Mouse (Mus musculus): ENCODE data around the gene Ndufv1. TPM values are rescaled to one million over a fixed set of nuclear protein-coding genes. Genes with fewer than 3 reads are reported as not detected.
"Not testable (repeated sequence)": the region's sequence is repeated elsewhere in the genome, so short reads cannot be mapped to it uniquely, and the experiment has no call there.

Gene Ndufv1
- polyA plus RNA-seq (2015; fragmentation: Nextera tagmentation; extraction: Ambion mirVana): 198 and 218 TPM in 2 replicates

DNA sequence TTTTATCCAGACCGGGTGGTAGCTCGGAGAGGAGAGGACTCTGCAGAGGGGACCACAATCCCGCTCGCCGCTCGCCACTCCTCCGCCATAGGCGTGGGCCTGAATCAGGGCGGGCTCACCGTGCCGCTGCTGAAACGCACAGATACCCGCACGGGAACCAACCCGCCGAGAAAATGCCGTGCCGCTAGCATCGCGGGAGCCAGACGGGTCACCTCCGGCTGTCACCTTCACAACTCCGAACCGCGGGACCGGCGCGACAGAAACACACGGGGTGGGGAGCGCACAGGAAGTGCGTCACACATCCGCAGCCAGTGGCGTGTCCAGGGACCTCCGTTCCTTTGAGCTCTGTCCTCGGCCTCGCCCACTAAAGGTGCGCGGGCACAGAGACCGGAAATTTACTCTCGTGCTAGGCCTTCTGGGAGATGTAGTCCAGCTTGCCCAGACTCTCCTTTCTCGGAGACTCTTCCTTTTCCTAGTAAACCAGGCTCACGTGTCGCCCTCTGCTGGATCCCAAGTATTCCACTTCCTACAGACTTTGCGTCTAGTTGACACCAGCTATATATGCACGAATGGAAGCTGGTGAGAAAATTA is at the start of gene Ndufv1:
TSS of gene Ndufv1 (minus strand) at position 375 of the 591 bp plus-strand sequence.
- Histone ChIP-seq H3K9me3 (no peaks in the 10 kb centered on the region), H3K27me3 (replicated peaks) (no peaks in the 10 kb centered on the region), H3K36me3 (peaks cover 20% of the 10 kb centered on the region), H3K27ac (peak within 1 kb of the TSS; percentile 68), H3K4me1 (peaks cover 14% of the 10 kb centered on the region), H3K4me3 (replicated peaks) (peak within 1 kb of the TSS; percentile 94), H3K9ac (peak within 1 kb of the TSS; percentile 82), H3K4me2 (peak within 1 kb of the TSS; percentile 71)
- under 1% methylated on average over 45 of the region's 45 CpGs for WGBS
- peak; percentile 99 for ATAC-seq (ENCODE audit: insufficient read depth, low FRiP score, low read depth)

DNA sequence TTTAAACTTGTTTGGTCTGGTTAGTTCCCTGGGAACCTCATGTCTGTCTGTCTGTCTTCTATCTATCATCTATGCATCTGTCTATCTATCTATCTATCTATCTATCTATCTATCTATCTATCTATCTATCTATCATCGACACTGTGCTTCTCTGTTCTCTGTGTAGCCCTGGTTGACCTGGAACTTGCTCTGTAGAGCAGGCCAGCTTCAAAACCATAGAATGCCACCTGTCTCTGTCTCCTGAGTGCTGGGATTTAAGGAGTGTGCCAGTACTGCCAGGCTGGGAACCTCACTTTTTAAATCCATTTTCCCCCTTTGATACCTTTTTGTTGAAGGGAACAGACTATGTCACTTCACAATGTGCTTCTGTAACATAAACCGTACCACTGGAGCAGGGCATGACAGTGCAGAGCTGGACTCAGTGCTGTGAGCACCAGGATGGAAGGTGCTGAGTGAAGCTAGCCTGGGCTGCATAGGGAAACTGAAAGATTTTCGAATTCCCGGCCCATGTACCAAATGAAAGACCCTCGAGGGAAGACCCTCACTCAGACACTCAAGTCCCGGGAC is 48.4 kb upstream of the Ndufv1 start:
- no peak for ATAC-seq (ENCODE audit: insufficient read depth, low FRiP score, low read depth)
- Histone ChIP-seq H3K36me3 (no peaks in the 10 kb centered on the region), H3K9me3 (no peaks in the 10 kb centered on the region), H3K4me2 (no peak overlapping the region), H3K9ac (no peak overlapping the region), H3K4me3 (replicated peaks) (no peak overlapping the region), H3K27ac (no peak overlapping the region), H3K27me3 (replicated peaks) (no peaks in the 10 kb centered on the region), H3K4me1 (no peaks in the 10 kb centered on the region)
- 89% methylated on average over 6 of the region's 6 CpGs for WGBS

DNA sequence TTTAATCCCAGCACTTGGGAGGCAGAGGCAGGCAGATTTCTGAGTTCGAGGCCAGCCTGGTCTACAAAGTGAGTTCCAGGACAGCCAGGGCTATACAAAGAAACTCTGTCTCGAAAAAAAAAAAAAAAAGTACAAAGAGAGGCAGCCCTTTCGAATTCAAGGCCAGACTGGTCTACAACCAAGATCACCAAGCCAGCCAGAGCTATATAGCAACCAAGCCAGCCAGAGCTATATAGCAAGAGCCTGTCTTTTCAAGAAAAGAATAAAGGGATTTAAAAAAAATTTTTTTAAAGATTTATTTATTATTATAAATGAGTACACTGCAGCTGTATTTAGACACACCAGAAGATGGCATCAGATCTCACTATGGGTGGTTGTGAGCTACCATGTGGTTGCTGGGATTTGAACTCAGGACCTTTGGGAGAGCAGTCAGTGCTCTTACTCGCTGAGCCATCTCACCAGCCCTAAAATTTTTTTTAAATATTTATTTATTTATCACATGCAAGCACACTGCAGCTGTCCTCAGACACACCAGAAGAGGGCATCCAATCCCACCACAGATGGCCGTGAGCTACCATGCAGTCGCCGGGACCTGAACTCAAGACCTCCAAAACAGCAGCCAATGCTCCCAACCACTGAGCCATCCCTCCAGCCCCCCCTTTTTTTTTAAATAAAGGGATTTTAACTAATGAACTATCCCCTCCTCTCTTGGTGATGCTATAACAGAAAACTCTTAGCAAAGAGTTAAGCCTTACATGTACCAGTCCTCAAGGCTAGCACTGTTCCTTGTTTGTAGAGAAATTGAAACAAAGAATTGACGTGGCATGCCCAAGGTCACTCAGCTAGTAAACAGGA is 47.7 kb upstream of the Ndufv1 start:
- not testable (repeated sequence) for H3K36me3 ChIP-seq

DNA sequence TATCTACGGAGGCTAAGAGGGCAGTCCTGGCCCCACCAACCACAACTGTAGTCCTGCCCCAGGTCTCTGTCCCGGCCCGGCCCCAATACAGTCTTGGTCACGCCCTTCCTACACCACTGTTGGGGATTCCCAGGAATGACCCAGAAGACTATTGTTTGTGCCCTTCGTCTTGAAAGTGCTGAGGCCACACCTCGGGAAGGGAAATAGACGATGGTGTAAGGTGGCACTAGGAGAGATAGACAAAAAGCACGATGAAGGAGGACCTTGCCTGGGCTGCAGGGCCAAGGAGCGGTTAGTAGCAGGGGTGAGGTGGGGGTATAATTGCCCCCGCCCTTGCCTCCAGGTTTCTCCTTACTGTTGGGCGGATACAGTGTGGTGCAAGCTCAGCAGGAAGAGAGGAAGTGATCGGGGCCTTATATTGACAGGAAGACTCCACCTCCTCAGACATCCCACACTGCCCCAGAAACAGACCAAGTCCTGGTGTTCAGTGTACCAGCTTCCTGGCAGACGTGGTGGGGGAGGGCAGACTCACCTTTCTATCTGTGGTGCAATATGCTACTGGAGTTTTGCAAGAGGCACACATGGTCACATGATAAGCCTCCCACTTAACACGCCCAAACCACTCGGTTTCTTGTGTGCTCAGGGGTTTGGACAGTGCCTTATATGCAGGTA is 46.6 kb upstream of the Ndufv1 start, which contains the start of gene Gstp3:
TSS of gene Gstp3 (minus strand) at position 501 of the 672 bp plus-strand sequence.
- no peak within 1 kb of the TSS for H3K9ac ChIP-seq
- H3K9me3 ChIP-seq: no peaks in the 10 kb centered on the region
- H3K27ac ChIP-seq: no peak within 1 kb of the TSS
- no peak within 1 kb of the TSS for H3K4me3 ChIP-seq (replicated peaks)
- WGBS: 62% methylated on average over 15 of the region's 15 CpGs
- no peaks in the 10 kb centered on the region for H3K27me3 ChIP-seq (replicated peaks)
- ATAC-seq (ENCODE audit: insufficient read depth, low FRiP score, low read depth): peak; percentile 87
- H3K4me1 ChIP-seq: no peaks in the 10 kb centered on the region
- H3K36me3 ChIP-seq: no peaks in the 10 kb centered on the region
- no peak within 1 kb of the TSS for H3K4me2 ChIP-seq

More for the DNA sequence above, 47.7 kb upstream of the Ndufv1 start:
- not testable (repeated sequence) for H3K27ac ChIP-seq; ATAC-seq (ENCODE audit: insufficient read depth, low FRiP score, low read depth); H3K9ac ChIP-seq; H3K4me1 ChIP-seq; H3K27me3 ChIP-seq (replicated peaks); H3K4me2 ChIP-seq; H3K4me3 ChIP-seq (replicated peaks); H3K9me3 ChIP-seq
- WGBS: 85% methylated on average over 8 of the region's 8 CpGs

DNA sequence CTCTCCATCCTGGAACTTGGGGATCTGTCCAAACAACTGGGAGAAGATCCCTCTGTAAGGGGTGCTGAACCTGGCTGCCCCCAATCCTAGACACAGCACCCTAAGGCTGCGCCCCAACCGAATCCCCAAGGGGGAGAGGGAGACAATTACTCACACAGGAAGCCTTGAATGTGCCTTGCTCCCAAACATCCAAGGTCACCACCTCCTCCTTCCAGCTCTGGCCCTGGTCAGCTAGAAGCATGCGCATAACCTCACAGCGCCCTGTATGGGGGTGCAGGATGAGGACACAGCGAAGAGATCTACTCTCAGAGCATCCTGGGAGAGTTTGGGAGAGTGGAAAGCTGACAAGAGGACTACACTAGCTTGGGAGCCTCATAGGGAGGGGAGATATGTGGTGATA is 46.0 kb upstream of the Ndufv1 start:
- H3K27ac ChIP-seq: no peak overlapping the region
- 91% methylated on average over 5 of the region's 5 CpGs for WGBS

DNA sequence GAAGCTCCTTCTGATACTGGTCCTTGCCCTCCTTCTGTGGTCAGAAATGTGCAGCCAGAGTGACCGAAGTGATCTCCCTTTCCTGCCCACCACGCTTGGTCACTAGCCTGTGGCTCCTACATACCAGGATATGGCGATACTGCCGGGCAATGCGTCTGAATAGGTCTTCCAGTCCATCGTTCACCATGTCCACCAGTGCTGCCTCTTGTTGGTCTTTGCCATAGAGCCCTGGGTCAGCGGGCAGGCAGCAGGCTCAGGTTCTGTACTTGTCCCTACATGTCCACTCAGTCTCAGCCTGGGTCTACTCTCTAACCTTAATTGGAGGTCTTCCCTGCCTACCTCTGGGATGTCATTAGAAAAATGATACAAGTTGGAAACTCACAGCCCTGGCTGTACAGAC is 45.4 kb upstream of the Ndufv1 start:
- Histone ChIP-seq H3K27ac (no peak overlapping the region), H3K4me1 (no peaks in the 10 kb centered on the region), H3K4me3 (replicated peaks) (no peak overlapping the region), H3K36me3 (no peaks in the 10 kb centered on the region), H3K4me2 (no peak overlapping the region), H3K27me3 (replicated peaks) (no peaks in the 10 kb centered on the region), H3K9me3 (no peaks in the 10 kb centered on the region), H3K9ac (no peak overlapping the region)
- 91% methylated on average over 7 of the region's 7 CpGs for WGBS
- ATAC-seq (ENCODE audit: insufficient read depth, low FRiP score, low read depth): no peak

More for the DNA sequence above, 46.0 kb upstream of the Ndufv1 start:
- ATAC-seq (ENCODE audit: insufficient read depth, low FRiP score, low read depth): no peak
- H3K9me3 ChIP-seq: no peaks in the 10 kb centered on the region
- no peak overlapping the region for H3K4me2 ChIP-seq
- no peaks in the 10 kb centered on the region for H3K4me1 ChIP-seq
- no peak overlapping the region for H3K9ac ChIP-seq
- no peak overlapping the region for H3K4me3 ChIP-seq (replicated peaks)
- H3K36me3 ChIP-seq: no peaks in the 10 kb centered on the region
- no peaks in the 10 kb centered on the region for H3K27me3 ChIP-seq (replicated peaks)

DNA sequence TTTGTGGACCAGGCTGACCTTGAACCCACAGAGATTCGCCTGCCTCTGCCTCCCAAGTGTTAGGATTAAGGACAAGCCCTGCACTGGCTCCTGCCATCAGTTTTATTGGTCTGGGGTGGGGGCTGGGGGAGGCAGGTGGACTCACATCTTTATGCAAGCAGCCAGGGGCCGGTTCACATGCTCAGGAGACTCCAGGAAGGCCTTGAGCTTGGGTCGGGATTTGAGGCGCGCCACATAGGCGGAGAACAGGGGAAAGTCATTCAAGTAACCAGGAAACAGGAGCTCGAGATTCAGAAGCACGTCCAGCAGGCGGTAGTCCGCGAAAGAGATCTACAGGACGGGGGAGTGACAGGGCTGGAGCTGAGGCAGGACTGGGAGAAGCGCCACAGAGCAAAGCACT is 44.8 kb upstream of the Ndufv1 start:
- no peak for ATAC-seq (ENCODE audit: insufficient read depth, low FRiP score, low read depth)
- no peak overlapping the region for H3K4me2 ChIP-seq
- H3K4me1 ChIP-seq: no peaks in the 10 kb centered on the region
- no peaks in the 10 kb centered on the region for H3K9me3 ChIP-seq
- H3K36me3 ChIP-seq: no peaks in the 10 kb centered on the region
- H3K4me3 ChIP-seq (replicated peaks): no peak overlapping the region
- no peaks in the 10 kb centered on the region for H3K27me3 ChIP-seq (replicated peaks)
- H3K9ac ChIP-seq: no peak overlapping the region
- WGBS: 87% methylated on average over 13 of the region's 13 CpGs
- no peak overlapping the region for H3K27ac ChIP-seq

DNA sequence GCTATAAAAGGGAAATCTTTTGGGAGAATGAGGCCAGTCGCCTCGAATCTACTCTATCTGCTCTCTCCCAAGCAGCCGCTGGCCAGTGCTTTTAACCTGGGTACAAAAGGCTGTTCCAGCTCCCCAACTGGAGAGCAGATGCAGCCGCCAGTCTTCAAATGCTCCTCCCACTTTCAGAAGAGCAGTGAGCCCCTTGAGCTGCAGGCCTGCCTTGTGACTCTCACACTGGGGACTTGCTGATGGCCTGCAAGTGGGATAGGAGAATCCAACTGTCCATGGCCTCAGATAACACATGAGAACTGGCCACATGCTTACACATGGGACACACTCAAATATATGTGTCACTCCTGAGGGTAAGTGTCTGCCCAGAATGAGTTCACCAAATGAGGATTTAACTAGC is 44.1 kb upstream of the Ndufv1 start:
- WGBS: 58% methylated on average over 4 of the region's 4 CpGs

DNA sequence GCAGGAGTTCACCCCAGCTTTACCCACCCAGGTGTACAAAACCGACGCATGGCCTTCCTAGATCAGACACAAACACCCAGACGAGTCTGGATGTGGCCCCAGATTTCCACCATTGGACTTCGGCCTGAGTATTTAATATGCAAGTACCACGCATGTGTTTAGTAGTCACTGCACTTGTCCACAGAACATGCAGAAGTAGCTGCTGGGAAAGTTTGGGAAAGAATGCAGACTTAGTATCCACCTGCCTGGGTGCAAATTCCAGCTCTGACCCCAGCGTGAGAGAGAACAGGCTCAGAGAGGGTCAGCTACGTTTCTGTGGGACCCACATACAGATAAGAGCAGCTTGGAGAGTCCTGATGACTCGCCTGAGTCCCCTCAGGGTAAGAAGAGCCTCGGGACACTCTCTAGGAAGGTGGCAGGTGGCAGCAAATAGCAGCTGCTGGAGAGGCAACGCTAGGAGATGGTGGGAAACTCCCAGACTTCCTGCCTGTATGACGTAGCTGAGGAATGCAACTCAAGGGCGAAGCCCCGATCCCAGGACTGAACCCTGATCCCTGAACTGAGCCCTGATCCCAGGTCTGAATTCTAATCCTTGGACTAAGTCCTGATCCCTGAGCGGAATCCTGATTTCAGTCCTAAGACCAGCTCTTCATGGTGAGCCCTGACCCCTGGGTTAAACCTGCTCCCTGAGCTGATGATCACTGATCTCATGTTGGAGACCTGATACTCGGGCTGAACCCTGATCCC is 43.5 kb upstream of the Ndufv1 start:
- no peak for ATAC-seq (ENCODE audit: insufficient read depth, low FRiP score, low read depth)
- H3K27ac ChIP-seq: no peak overlapping the region
- 48% methylated on average over 15 of the region's 15 CpGs for WGBS
- no peaks in the 10 kb centered on the region for H3K4me1 ChIP-seq
- no peak overlapping the region for H3K4me2 ChIP-seq
- H3K27me3 ChIP-seq (replicated peaks): no peaks in the 10 kb centered on the region
- H3K9ac ChIP-seq: no peak overlapping the region
- H3K9me3 ChIP-seq: no peaks in the 10 kb centered on the region
- H3K36me3 ChIP-seq: no peaks in the 10 kb centered on the region
- no peak overlapping the region for H3K4me3 ChIP-seq (replicated peaks)

More for the DNA sequence above, 44.1 kb upstream of the Ndufv1 start:
- Histone ChIP-seq H3K27me3 (replicated peaks) (no peaks in the 10 kb centered on the region), H3K9ac (no peak overlapping the region), H3K4me3 (replicated peaks) (no peak overlapping the region), H3K36me3 (no peaks in the 10 kb centered on the region), H3K27ac (no peak overlapping the region), H3K9me3 (no peaks in the 10 kb centered on the region), H3K4me2 (no peak overlapping the region), H3K4me1 (no peaks in the 10 kb centered on the region)
- ATAC-seq (ENCODE audit: insufficient read depth, low FRiP score, low read depth): no peak

DNA sequence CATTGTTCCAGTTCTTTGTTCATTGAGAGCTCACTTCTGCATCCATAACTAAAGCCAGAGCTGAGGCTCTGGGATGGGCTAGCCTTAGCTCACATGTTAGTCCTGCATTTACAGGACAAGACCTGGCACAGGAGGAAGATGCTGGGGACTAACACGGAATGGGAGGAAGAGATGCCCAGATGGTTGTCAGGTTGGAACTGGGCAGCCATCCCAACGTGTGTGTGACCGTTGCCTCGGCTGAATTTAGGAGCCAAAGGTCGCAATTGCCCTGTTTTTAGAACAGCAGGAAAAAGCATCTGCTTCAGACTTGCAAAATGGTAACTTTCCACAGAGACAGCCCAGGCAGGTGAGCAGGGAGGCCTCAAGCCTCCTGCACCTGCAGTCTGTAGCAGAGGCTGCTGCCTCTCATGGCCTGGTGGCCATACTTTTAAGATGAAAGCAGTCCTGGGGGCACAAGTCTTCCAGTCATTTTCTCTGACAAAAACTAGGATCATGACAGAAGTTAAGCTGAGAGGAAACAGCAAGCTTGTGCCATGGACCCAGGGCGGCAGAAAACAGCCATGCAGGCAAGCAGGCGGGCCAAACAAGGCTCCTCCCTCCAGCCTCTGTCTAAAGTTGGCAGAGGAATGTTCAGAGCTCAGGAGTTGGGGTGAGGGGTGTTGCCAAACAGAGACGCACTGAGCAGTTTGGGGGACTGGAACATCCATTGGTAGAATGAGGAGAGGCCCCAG is 42.8 kb upstream of the Ndufv1 start:
- Histone ChIP-seq H3K9ac (no peak overlapping the region), H3K27ac (no peak overlapping the region), H3K27me3 (replicated peaks) (no peaks in the 10 kb centered on the region), H3K4me1 (no peaks in the 10 kb centered on the region), H3K9me3 (no peaks in the 10 kb centered on the region), H3K4me3 (replicated peaks) (no peak overlapping the region), H3K36me3 (no peaks in the 10 kb centered on the region), H3K4me2 (no peak overlapping the region)
- 61% methylated on average over 8 of the region's 8 CpGs for whole genome bisulfite sequencing
- no peak for ATAC-seq (ENCODE audit: insufficient read depth, low FRiP score, low read depth)

DNA sequence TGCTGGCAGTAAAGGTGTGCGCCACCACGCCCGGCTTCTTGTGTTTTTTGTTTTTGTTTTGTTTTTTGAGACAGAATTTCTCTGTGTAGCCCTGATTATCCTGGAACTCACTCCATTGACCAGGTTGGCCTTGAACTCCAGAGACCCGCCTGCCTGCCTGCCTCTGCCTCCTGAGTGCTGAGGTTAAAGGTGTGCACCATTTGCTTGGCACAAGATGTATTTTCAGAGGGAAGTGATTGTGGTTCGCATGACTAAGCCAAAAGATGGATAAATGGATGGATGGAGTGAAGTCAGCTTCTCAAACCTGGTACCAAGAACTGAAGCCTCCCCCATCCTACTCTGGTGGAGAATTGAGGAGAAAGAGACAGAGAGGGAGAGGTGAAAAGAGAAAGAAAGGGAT is 42.0 kb upstream of the Ndufv1 start:
- Histone ChIP-seq H3K4me2 (no peak overlapping the region), H3K4me1 (no peaks in the 10 kb centered on the region), H3K27ac (no peak overlapping the region), H3K9ac (no peak overlapping the region), H3K4me3 (replicated peaks) (no peak overlapping the region), H3K27me3 (replicated peaks) (no peaks in the 10 kb centered on the region), H3K36me3 (no peaks in the 10 kb centered on the region), H3K9me3 (no peaks in the 10 kb centered on the region)
- ATAC-seq (ENCODE audit: insufficient read depth, low FRiP score, low read depth): no peak
- 83% methylated on average over 5 of the region's 5 CpGs for WGBS

Measured in stomach, embryonic 15.5 days (tissue).